Mouse (Mus musculus): Measurements from ENCODE around the gene Hoxd9. TPM values are rescaled to one million over a fixed set of nuclear protein-coding genes. Genes with fewer than 3 reads are reported as not detected.

Gene Hoxd9
- polyA plus RNA-seq, 1 experiment from 2014 or later = 24.1 TPM

DNA sequence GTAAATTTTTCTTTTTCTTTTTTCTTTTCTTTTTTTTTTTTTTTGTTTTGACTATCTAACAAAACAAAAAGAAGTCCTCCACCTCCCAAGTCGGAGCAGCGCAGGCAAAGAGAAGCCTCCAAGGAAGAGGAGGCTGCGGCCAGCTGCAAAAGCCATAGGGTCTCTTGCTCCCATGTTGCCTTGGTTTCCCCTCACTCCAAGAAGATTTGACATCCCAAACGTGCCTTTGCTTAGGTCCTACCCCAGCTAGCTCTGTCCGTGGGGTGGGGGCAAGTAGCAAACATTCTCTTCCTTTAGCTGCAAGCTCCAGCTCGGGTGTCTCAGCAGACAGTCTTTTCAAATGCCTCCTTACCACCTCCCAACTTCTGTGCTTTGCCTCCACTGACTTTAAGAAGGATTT is 36.2 kb downstream of the Hoxd9 start:
- H3K27ac ChIP-seq (replicated peaks; ENCODE audit: low read depth, low read length) = no peak overlapping the region
- ATAC-seq (ENCODE audit: insufficient number of reproducible peaks, low FRiP score, low TSS enrichment, low read depth) = no peak
- H3K36me3 ChIP-seq (ENCODE audit: control insufficient read depth, insufficient read depth, low read length) = no peaks in the 10 kb centered on the region
- H3K9me3 ChIP-seq (ENCODE audit: control insufficient read depth, low read length) = no peaks in the 10 kb centered on the region
- H3K4me2 ChIP-seq (ENCODE audit: low read depth, severe bottlenecking) = peak overlapping the region; percentile 60
- DNase-seq (ENCODE audit: low spot score) = no peak
- H3K9ac ChIP-seq (ENCODE audit: low read length) = no peak overlapping the region
- no peak overlapping the region for H3K4me3 ChIP-seq (ENCODE audit: low read depth, low read length)
- peaks cover 58% of the 10 kb centered on the region for H3K4me1 ChIP-seq (ENCODE audit: control insufficient read depth, insufficient read depth, low read length)
- 3% methylated on average over 6 of the region's 6 CpGs for WGBS
- peaks cover 55% of the 10 kb centered on the region for H3K27me3 ChIP-seq (ENCODE audit: control insufficient read depth, insufficient read depth, low read length)

DNA sequence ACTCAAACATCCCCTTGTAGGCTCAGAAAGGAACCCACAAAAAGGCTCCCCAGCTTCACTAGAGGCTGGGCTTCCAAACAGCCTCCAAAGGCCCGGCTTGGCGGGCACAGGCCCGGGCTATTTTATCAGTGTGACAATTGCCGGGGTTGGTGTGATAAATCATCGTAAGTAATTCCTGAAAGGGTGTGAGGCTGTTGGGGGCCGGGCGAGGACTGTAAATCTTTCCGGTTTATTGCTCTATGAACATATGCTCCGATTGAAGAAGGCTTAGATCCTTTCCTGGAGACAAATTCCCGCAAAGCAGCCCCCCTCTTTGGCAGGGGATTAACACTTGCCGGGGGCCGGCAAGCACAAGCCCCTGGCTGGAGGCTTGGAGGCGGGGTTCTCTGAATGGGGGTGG is 36.9 kb downstream of the Hoxd9 start:
- no peak for ATAC-seq (ENCODE audit: insufficient number of reproducible peaks, low FRiP score, low TSS enrichment, low read depth)
- H3K4me3 ChIP-seq (ENCODE audit: low read depth, low read length) = no peak overlapping the region
- no peaks in the 10 kb centered on the region for H3K9me3 ChIP-seq (ENCODE audit: control insufficient read depth, low read length)
- no peak overlapping the region; the same call in 1 of the 2 replicates for H3K4me2 ChIP-seq (ENCODE audit: low read depth, severe bottlenecking)
- peaks cover 62% of the 10 kb centered on the region for H3K4me1 ChIP-seq (ENCODE audit: control insufficient read depth, insufficient read depth, low read length)
- WGBS = 3% methylated on average over 13 of the region's 13 CpGs
- no peak overlapping the region for H3K27ac ChIP-seq (replicated peaks; ENCODE audit: low read depth, low read length)
- no peak overlapping the region for H3K9ac ChIP-seq (ENCODE audit: low read length)
- H3K27me3 ChIP-seq (ENCODE audit: control insufficient read depth, insufficient read depth, low read length) = peaks cover 61% of the 10 kb centered on the region
- H3K36me3 ChIP-seq (ENCODE audit: control insufficient read depth, insufficient read depth, low read length) = no peaks in the 10 kb centered on the region
- DNase-seq (ENCODE audit: low spot score) = peak; percentile 65

DNA sequence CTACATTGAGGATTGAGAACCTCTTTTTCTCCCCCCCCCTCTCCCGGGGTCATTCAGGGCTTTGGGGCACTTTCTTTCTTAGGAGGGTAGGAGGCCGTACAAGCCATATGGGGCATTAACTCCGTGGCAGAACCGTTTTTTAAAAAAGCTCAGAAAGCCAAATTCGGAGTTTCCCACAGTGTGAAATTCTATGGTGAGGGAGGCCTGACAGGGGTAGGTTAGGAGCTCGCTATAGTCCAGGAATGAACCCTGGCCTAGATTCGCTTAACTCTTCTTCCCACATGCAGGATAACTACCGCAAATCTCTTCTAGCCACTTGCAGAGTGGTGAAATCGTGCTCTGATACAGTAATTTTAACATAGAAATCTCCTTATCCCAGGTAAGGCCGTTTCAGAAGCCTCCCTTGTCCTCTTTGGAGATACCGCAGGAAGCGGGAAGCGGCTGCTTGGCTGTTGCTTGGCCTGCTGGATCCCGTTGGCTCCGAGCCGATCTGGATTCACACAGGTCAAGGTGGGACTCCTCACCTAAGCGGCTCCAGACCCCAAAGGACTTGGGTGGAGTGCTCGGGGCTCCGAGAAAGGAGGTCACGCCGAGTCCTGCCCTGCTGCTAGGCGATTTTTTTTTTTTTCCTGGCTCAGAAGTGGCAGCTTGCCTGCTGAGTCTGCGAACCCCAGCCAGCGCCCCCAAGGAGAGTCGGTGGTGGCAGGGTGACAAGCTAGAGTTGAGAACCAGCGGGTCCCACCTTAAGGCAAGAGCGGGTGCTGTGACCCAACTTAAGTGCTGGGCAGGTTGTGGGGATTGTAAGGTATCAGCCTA is 37.7 kb downstream of the Hoxd9 start:
- no peak for ATAC-seq (ENCODE audit: insufficient number of reproducible peaks, low FRiP score, low TSS enrichment, low read depth)
- WGBS = 6% methylated on average over 27 of the region's 27 CpGs
- peaks cover 69% of the 10 kb centered on the region for H3K4me1 ChIP-seq (ENCODE audit: control insufficient read depth, insufficient read depth, low read length)
- no peak overlapping the region for H3K27ac ChIP-seq (replicated peaks; ENCODE audit: low read depth, low read length)
- H3K27me3 ChIP-seq (ENCODE audit: control insufficient read depth, insufficient read depth, low read length) = peaks cover 68% of the 10 kb centered on the region
- DNase-seq (ENCODE audit: low spot score) = peak; percentile 65
- no peaks in the 10 kb centered on the region for H3K36me3 ChIP-seq (ENCODE audit: control insufficient read depth, insufficient read depth, low read length)
- no peak overlapping the region for H3K9ac ChIP-seq (ENCODE audit: low read length)
- H3K9me3 ChIP-seq (ENCODE audit: control insufficient read depth, low read length) = no peaks in the 10 kb centered on the region
- peak overlapping the region; percentile 53 for H3K4me2 ChIP-seq (ENCODE audit: low read depth, severe bottlenecking)
- H3K4me3 ChIP-seq (ENCODE audit: low read depth, low read length) = no peak overlapping the region

DNA sequence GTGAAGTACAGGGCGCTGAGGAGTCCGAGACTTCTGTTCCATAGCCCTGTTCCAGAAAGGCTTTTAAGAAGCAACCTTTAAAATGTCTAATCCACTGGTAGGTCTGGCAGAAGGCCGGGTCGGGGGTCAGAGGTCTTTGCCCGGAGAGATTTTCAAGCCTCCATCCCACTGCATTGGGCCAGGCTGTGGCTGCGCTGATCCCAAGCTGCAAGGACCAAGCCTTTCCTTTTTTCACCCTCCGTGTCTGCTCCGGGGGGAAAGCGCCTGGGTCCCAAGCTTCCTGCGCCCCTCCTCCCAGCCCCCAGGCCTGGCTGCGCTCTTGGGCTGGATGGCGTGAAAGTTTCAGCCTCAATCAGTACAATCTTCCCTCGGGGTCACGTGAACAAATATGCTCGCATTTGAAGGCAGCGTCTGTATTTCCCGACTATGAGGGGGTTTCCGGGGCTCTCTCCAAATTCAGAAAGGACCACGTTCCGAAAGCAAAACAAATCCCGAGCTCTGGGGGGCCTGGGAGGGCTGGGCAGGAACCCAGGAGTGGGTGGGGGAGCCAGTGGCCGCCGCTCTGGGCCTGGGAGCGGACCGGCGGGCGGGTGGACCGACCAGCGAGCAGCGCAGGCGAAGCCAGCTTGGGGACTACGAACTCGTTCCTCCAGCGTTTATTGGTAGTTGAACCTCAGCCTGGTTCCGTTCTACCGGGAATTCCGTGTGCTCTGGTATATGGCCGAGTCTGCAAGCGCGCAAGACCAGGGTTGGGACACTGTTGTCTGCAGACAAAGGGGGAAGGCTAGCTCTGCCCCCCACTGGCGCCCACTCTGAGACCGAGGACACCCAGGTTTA is 38.5 kb downstream of the Hoxd9 start:
- 3% methylated on average over 42 of the region's 42 CpGs for WGBS
- Histone ChIP-seq H3K4me3 (ENCODE audit: low read depth, low read length) (peak overlapping the region; percentile 29), H3K9ac (ENCODE audit: low read length) (peak overlapping the region; percentile 34; the same call in 1 of the 2 replicates), H3K27me3 (ENCODE audit: control insufficient read depth, insufficient read depth, low read length) (peaks cover 71% of the 10 kb centered on the region), H3K36me3 (ENCODE audit: control insufficient read depth, insufficient read depth, low read length) (no peaks in the 10 kb centered on the region), H3K4me1 (ENCODE audit: control insufficient read depth, insufficient read depth, low read length) (peaks cover 74% of the 10 kb centered on the region), H3K4me2 (ENCODE audit: low read depth, severe bottlenecking) (peak overlapping the region; percentile 53), H3K27ac (replicated peaks; ENCODE audit: low read depth, low read length) (no peak overlapping the region), H3K9me3 (ENCODE audit: control insufficient read depth, low read length) (no peaks in the 10 kb centered on the region)
- DNase-seq (ENCODE audit: low spot score) (peak; percentile 65), ATAC-seq (ENCODE audit: insufficient number of reproducible peaks, low FRiP score, low TSS enrichment, low read depth) (no peak)

DNA sequence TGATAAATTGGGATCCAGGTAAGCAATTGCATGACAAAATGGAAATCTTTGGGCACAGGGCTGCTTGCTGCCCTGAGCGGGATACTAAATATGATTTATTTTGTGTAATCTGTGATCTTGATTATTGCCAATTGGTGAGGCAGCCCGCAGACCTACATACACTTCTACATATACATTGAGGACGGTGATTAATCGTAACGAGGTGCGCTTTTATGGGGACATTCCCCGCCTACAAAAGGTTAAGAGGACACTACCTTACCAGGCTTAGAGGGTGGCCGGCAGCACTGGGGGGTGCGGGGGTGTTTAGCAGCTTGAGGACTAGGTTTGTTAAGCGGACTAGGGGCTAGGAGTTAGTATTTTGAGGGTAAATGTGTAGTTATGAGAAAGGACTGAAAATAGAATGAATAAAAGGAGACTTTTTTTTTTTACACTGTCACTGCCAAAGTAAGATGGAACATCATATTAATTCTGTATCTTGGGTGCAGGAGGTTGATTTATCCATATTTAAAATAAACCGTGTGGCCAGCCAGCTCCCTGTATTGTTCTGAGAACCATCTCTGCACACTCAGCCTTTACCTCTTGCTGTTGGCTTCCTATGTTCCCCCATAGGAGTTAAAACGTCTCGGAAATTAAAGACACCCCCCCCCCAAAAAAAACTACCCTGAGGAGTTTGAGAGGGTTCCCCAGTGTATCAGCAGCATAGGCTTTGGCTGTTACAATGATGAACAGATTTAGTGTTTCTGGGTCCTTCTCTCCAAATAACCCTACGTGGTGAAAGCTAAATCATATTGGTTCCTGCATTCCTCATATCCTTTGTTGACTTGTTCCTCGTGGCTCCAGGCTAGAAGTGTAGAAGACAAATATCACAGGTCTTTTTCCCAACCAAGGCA is 39.4 kb downstream of the Hoxd9 start:
- no peak overlapping the region; the same call in 1 of the 2 replicates for H3K9ac ChIP-seq (ENCODE audit: low read length)
- peaks cover 67% of the 10 kb centered on the region for H3K27me3 ChIP-seq (ENCODE audit: control insufficient read depth, insufficient read depth, low read length)
- no peak overlapping the region for H3K27ac ChIP-seq (replicated peaks; ENCODE audit: low read depth, low read length)
- 8% methylated on average over 15 of the region's 15 CpGs for WGBS
- H3K4me2 ChIP-seq (ENCODE audit: low read depth, severe bottlenecking) = peak overlapping the region; percentile 53
- H3K9me3 ChIP-seq (ENCODE audit: control insufficient read depth, low read length) = no peaks in the 10 kb centered on the region
- peak overlapping the region; percentile 29 for H3K4me3 ChIP-seq (ENCODE audit: low read depth, low read length)
- H3K36me3 ChIP-seq (ENCODE audit: control insufficient read depth, insufficient read depth, low read length) = no peaks in the 10 kb centered on the region
- DNase-seq (ENCODE audit: low spot score) (no peak), ATAC-seq (ENCODE audit: insufficient number of reproducible peaks, low FRiP score, low TSS enrichment, low read depth) (no peak)
- H3K4me1 ChIP-seq (ENCODE audit: control insufficient read depth, insufficient read depth, low read length) = peaks cover 74% of the 10 kb centered on the region

DNA sequence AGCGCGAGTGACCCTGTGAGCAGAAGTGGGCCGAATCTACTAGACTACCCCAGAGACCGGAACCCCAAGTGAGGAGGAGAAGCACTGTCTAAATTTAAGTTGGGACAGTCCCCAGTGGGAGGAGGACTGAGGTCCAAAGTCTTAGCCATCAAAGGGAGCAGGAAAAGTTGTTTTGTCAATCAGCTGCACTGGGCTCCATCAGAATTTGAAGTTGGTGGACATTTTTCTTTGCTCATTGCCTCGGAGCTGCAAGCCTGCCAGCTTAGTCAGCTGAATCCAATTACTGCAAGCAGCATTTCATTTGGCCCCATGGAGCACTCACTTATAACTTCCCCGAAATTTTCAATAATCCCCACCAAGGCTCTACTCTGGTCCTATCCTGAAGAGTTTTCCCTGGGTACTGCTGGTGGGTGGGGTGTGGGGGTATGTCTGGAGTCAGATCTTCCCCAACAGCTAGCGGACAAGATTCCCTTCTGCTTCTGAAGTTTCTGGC is 40.1 kb downstream of the Hoxd9 start:
- H3K4me2 ChIP-seq (ENCODE audit: low read depth, severe bottlenecking) = peak overlapping the region; percentile 0; the same call in 1 of the 2 replicates
- H3K27me3 ChIP-seq (ENCODE audit: control insufficient read depth, insufficient read depth, low read length) = peaks cover 65% of the 10 kb centered on the region
- peaks cover 69% of the 10 kb centered on the region for H3K4me1 ChIP-seq (ENCODE audit: control insufficient read depth, insufficient read depth, low read length)
- ATAC-seq (ENCODE audit: insufficient number of reproducible peaks, low FRiP score, low TSS enrichment, low read depth) (no peak), DNase-seq (ENCODE audit: low spot score) (peak; percentile 60)
- H3K9me3 ChIP-seq (ENCODE audit: control insufficient read depth, low read length) = no peaks in the 10 kb centered on the region
- 7% methylated on average over 7 of the region's 7 CpGs for WGBS
- no peaks in the 10 kb centered on the region for H3K36me3 ChIP-seq (ENCODE audit: control insufficient read depth, insufficient read depth, low read length)
- H3K4me3 ChIP-seq (ENCODE audit: low read depth, low read length) = no peak overlapping the region
- no peak overlapping the region for H3K9ac ChIP-seq (ENCODE audit: low read length)
- H3K27ac ChIP-seq (replicated peaks; ENCODE audit: low read depth, low read length) = no peak overlapping the region

DNA sequence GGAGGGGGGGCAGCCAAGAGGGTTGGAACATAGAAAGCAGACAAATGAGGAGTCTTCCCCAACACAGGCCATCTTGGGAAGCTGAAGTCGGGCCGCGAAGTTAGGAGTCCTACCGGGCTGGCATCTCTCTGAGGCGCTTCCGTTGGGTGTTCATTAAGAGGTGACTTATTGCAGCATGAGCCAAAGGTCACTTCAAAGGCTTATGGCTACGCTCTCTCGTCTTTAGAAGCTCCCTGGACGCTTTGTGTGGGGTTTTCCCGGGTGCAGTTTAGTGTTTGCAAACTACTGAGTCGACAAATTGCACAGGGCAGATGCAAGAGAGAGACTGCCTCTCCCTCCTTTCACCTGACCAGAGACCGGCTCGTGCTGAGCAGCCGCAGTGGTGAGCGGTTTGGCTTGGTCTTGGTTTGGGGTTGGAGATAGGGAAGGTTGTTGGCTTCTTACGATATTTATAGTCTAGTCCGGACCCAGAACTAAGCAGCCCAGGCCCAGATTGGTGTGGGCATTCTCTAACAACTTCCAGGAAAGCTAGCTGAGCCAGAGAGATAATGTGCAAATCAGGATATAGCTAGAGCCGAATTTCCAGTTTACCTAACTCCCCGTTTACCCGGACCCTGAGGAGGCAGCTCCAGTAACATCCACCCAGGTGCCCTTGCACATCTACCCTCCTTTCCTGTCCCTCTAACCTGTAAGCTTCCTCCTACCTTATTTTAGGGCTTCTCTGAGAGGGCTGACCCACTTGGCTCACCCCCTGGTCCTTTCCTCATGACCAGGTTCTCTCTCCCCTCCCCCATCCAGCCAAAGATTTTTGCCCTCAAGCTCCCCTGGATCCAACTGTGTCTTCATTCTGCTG is 41.3 kb downstream of the Hoxd9 start:
- no peaks in the 10 kb centered on the region for H3K36me3 ChIP-seq (ENCODE audit: control insufficient read depth, insufficient read depth, low read length)
- H3K4me1 ChIP-seq (ENCODE audit: control insufficient read depth, insufficient read depth, low read length) = peaks cover 60% of the 10 kb centered on the region
- no peak overlapping the region for H3K27ac ChIP-seq (replicated peaks; ENCODE audit: low read depth, low read length)
- no peaks in the 10 kb centered on the region for H3K9me3 ChIP-seq (ENCODE audit: control insufficient read depth, low read length)
- ATAC-seq (ENCODE audit: insufficient number of reproducible peaks, low FRiP score, low TSS enrichment, low read depth) (no peak), DNase-seq (ENCODE audit: low spot score) (no peak)
- H3K4me3 ChIP-seq (ENCODE audit: low read depth, low read length) = no peak overlapping the region
- H3K4me2 ChIP-seq (ENCODE audit: low read depth, severe bottlenecking) = no peak overlapping the region
- H3K9ac ChIP-seq (ENCODE audit: low read length) = no peak overlapping the region
- peaks cover 71% of the 10 kb centered on the region for H3K27me3 ChIP-seq (ENCODE audit: control insufficient read depth, insufficient read depth, low read length)
- WGBS = under 1% methylated on average over 20 of the region's 20 CpGs

All from limb, embryonic 11.5 days (tissue).